Mouse (Mus musculus) cerebellum, adult 9-10 months (tissue): ENCODE measurements at regions not wholly inside any gene's neighbourhood (a gene's known extent, or its start where the extent isn't known, plus 50 kb on each side); places are given as distances from the start of the nearest gene placed in this dataset.

ENCODE experiments used
- DNase-seq: peaks from one replicate; pipeline ENCODE4 v3.0.0; 2022

DNA sequence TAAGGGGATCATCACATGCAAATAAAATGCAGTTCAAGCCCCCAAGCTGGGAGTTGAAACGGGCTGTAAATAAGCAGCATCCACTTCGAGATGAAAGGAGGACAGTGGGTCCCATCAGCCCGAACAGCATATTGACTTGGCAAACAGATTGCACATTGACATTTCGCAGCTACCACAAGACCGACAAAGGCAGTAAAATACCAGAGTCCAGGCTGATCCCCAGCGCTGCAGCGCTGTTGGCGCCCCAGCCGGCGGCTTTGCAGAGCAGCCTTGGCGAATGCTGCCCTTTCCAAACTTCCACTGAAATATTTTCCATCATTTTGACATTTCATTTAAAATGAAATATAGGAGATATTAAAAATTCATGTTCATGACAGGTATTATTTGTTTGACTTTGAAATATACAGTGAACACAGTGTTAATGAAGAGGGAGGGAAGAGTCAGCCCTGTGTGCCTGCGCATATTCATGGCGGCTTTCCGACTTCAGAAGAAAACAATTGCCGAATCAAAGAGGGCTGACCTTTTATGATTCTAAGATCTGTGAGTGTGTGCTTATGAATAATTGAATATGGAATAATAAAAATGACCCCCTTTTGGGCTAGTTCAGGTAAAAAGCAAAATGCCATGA, 98.4 kb downstream of the Sqor start:
- no peak for DNase-seq

GRCm38 (mm10) chr2:122863971-122864348, 98.9 kb downstream of the Sqor start:
- DNase-seq: peak; percentile 4

DNA sequence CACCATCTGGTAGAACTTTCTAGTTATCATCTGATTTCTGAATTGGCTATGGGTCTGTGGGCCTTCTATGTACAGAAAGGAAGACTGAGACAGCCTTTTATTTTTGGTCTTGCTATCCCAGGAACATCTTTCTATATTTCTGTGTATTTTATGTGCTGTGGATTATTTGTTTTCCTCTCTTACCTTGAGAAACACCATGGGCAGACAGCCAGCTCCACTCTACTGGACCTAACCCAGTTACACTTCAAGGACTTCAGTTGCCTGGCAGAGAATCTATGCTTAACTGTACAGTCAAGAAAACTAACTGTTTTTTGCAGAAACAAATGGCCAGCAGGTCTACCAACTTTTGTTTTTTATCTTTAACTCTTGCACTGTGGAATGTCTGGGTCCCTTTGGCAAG, 122.1 kb downstream of the Sqor start:
- no peak for DNase-seq

DNA sequence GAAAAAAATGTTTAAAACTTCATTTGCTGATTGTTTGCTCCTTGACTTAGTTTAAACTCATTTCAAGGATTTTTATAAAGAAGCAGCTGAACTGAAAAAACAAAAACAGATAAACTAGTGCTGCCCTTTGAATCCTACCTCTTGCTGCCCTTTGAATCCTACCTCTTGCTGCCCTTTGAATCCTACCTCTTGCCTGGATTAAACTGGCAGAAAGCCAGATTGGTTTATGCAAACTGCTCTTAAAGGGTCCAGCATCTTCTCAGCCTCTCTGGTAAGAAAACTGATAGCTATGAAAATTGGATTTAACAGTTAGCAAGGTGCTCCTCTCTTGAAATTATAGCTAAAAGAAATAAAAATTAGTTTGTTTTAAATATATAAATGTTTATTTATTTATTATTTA, 122.5 kb downstream of the Sqor start:
- no peak for DNase-seq

DNA sequence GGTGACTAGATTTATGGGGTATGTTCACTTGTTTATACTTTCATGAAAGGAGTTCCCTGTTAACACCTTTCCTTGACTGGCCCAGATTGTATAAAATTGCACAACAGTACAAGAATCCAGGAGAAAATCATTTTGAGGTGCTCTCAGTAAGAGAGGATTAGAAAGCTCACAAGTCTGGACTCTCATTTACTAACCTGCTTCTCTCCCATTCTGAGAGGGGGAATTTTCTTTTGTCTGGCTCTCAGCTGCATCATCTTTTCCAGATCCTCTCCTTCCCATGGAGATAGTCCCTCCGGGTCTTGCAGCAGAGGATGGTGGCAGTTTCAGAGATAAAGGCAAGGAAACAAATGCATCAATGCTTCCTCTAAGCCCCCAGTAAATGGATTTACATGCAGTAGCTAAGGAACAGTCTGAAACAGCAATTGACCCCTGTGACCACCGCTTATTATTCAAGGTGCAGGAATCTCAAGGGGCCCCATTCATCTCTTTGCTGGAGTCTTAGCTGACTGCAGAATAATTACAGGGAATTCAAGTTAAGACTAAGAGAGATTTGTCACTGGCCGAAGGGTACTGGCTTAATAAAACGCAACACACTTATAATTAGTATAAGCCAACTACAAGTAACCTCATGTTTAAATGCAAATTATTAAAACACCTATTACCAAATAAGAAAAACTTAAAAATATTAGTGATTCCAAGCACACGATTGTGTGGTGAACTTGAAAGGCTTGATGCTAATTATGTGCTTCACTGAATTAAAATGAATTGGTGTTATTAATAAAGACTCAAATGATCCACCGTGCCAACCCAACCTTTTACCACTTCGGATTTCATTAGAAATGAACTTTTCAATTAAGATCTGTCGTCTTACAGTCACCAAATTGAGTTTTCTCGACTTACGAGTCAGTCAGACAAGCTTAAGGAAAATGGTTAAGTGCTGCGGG, 140.4 kb downstream of the Sqor start:
- DNase-seq: no peak

DNA sequence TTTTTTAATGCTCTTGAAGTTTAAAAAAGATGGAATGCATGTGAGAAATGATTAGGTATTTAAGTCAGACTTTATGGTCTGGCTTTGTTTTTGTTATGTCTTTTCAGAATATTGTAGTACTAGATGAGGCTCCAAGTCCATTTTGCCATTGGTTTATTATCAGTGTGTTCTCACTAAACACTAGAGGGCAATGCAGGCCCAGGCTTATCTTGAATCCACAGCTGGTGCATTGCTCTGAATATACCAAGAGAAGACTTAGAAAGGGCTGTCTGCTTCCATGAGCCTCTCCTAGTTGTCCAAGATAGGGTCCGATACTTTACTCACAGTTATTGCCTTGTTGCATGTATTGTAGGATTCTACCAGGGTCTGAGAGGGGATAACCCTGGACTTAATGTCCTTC, 151.7 kb downstream of the Sqor start:
- no peak for DNase-seq

DNA sequence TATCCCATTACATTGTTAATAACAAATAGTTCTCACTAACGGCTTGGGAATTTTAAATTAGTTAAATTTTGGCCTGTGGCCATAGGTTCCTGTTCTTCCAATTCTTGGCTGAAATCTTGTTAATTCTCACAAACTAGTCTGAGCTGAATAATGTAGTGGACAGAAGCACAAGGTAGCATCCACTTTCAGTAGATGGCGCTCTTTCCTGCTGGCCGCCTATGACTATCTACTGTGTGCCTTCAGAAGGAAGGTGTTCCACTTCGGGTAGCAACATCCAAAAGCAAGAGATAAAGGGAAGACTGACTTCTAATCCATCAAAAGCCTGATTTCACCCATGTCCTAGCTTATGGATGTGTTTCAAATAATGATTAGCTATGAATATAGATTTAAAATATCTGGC, 172.9 kb downstream of the Sqor start:
- DNase-seq: peak; percentile 11

DNA sequence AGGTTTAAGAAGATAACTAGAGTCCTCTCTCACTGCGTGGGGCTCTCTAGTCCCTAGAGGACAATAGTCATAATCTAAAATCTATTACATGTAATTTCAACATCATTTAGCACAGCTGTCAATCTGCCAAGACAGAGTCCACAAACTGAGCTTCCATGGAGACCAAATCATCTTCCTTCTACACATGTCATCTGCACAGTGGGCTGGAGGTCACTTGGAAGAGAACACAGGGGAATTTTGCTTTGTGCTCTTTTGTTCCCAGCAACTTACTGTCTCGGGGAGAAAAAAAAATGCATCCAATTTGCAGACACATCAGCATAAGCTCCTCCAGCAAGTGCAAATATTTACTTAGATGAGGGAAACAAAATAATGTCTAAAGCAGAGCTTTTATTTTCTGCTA, 179.8 kb downstream of the Sqor start:
- DNase-seq: no peak

GRCm38 (mm10) chr2:122945891-122946290, 180.9 kb downstream of the Sqor start:
- no peak for DNase-seq

- DNase-seq: no peak
Observed at GRCm38 (mm10) chr2:122949031-122949430, 184.0 kb downstream of the Sqor start.

DNA sequence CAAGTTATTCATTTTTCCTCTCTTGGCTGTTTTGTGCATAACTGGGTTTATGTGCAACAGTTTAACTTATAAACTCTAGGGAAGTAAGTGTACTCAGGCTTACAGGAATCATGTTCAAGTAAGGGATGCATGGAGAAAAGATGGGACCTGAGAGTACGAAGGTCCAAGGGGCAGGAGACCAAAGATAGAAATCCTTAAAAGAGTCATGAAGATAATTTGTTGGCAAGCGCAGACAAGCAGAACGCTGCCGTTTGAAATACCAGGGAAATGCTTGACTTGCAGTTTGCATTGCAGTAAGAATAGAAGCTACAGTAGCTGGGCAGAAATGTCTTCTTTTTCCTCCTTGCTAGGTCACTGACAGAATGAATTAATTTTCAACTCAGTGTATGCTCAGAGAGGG, 196.7 kb downstream of the Sqor start:
- no peak for DNase-seq

- no peak for DNase-seq
Observed at GRCm38 (mm10) chr2:122968809-122969628, 204.0 kb downstream of the Sqor start.
